Mouse (Mus musculus) liver, embryonic 16.5 days (tissue): ENCODE measurements at regions not wholly inside any gene's neighbourhood (a gene's known extent, or its start where the extent isn't known, plus 50 kb on each side); places are given as distances from the start of the nearest gene placed in this dataset.

Experiments
- ATAC-seq: fragments of 200-750 bp; cut with Nextera tagmentation; 2 replicates; pipeline ENCODE4 v1.8.0; 2017; ENCODE audit warnings: low read depth, mild to moderate bottlenecking, moderate number of reproducible peaks, moderate library complexity
- H3K27ac ChIP-seq: fragments of 300-500 bp; sonication (generic); 2 replicates; pipeline ENCODE4 v1.5.1; 2014; ENCODE audit warnings: mild to moderate bottlenecking, low read length
- H3K27me3 ChIP-seq: fragments of 300-500 bp; sonication (generic); 2 replicates; pipeline ENCODE4 v1.6.1; 2014; ENCODE audit warnings: low read depth, low read length, mixed read lengths; ENCODE audit not compliant: control insufficient read depth, insufficient read depth
- H3K36me3 ChIP-seq: fragments of 300-500 bp; sonication (generic); 2 replicates; pipeline ENCODE4 v1.6.1; 2014; ENCODE audit warnings: mild to moderate bottlenecking; ENCODE audit not compliant: control insufficient read depth, insufficient read depth
- H3K4me1 ChIP-seq: fragments of 300-500 bp; sonication (generic); 2 replicates; pipeline ENCODE4 v1.6.1; 2014; ENCODE audit warnings: low read depth, low read length, mixed read lengths; ENCODE audit not compliant: control insufficient read depth
- H3K4me2 ChIP-seq: fragments of 300-500 bp; sonication (generic); 2 replicates; pipeline ENCODE4 v1.6.1; 2014; ENCODE audit warnings: low read depth, low read length, mixed read lengths
- H3K4me3 ChIP-seq: fragments of 300-500 bp; sonication (generic); 2 replicates; pipeline ENCODE4 v1.5.1; 2014; ENCODE audit warnings: low read depth, mild to moderate bottlenecking, low read length
- H3K9ac ChIP-seq: fragments of 300-500 bp; sonication (generic); 2 replicates; pipeline ENCODE4 v1.6.1; 2014; ENCODE audit warnings: low read depth, low read length
- H3K9me3 ChIP-seq: fragments of 300-500 bp; sonication (generic); replicated peaks from 2 replicates; pipeline ENCODE4 v1.6.1; 2016; ENCODE audit warnings: low read length; ENCODE audit not compliant: control insufficient read depth
- WGBS: fragments of 180-500 bp; shearing (Covaris S2); extraction: QIAGEN DNeasy Blood & Tissue Kit; methylation state at CpG from one replicate; pipeline ENCODE4 v1.1.7; 2014; ENCODE audit not compliant: insufficient replicate concordance; 5-methylcytosine and 5-hydroxymethylcytosine counted together

DNA sequence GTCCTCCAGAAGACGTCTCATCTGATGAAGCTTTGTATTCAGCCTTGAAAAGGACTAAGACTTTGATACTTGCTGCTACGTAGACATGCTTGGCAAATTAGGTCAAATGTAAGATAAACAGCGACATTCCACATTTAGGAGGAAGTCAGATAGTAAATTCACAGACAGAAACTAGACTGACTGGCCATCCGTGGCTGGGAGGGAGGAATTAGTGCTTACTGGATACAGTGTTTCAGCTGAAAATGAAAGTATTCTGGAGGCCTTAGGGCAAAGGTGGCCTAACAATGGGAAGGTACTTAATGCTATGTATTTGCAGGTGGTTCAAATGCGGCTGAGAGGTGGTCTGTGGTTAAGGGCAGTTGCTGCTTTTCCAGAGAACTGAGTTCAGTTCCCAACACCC is 137.1 kb downstream of the Map3k7 start:
- H3K9ac ChIP-seq = no peak overlapping the region
- H3K27ac ChIP-seq = no peak overlapping the region
- H3K9me3 ChIP-seq = no peaks in the 10 kb centered on the region
- no peak overlapping the region for H3K4me2 ChIP-seq
- no peaks in the 10 kb centered on the region for H3K27me3 ChIP-seq
- H3K4me1 ChIP-seq = no peaks in the 10 kb centered on the region
- H3K4me3 ChIP-seq = no peak overlapping the region
- no peak for ATAC-seq
- H3K36me3 ChIP-seq = no peaks in the 10 kb centered on the region
- 19% methylated on average over 5 of the region's 5 CpGs for WGBS

DNA sequence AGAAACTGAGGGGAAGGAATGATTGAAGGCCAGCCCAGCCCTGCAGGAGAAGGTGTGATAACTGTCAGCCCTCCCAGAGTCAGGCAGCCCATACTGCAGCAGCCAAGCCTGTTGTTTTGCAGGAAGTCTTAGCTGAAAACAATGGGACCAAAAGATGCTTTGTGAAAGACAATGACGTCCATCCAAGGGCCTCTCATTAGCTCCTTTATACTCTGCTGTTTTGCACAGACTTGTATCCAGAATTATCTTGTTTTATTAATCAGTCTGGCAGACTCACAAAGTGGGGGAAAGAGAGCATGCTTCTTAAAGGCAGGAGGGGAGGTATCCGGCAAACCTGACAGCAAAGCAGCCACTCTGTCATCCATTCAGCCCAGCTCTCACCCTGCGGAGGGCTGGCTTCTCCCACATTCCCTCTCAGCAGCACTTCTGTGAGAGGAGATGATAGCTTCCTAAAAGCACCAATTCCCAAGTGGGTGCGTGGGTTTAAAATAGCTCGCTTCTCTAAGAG is 131.9 kb upstream of the Bach2 start:
- 45% methylated on average over 5 of the region's 5 CpGs for WGBS
- H3K4me1 ChIP-seq = no peaks in the 10 kb centered on the region
- no peak for ATAC-seq

DNA sequence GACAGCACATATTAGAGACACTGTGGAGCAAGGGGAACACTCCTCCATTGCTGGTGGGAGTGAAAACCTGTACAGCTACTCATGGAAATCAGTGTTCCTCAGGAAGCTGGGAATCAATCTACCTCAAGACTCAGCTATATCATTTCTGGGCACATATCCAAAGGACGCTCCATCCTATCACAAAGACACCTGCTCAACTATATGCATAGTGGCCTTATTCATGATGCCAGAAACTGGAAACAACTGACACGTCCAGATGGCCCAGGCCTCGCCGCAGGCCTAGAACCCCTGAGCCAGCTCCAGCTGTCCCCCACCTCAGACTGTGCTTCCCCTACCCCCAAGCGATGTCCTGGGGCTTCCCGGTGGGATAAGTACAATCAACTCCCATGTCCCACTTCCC is 116.3 kb upstream of the Bach2 start:
- 67% methylated on average over 6 of the region's 6 CpGs for whole genome bisulfite sequencing
- H3K27me3 ChIP-seq = no peaks in the 10 kb centered on the region
- H3K9ac ChIP-seq = no peak overlapping the region
- no peak overlapping the region for H3K4me3 ChIP-seq
- H3K9me3 ChIP-seq = no peaks in the 10 kb centered on the region
- no peak overlapping the region for H3K27ac ChIP-seq
- no peaks in the 10 kb centered on the region for H3K36me3 ChIP-seq
- H3K4me2 ChIP-seq = no peak overlapping the region
- no peak for ATAC-seq
- H3K4me1 ChIP-seq = no peaks in the 10 kb centered on the region

More for the DNA sequence above, 131.9 kb upstream of the Bach2 start:
- H3K27me3 ChIP-seq = no peaks in the 10 kb centered on the region
- no peak overlapping the region for H3K27ac ChIP-seq
- no peak overlapping the region for H3K9ac ChIP-seq
- H3K36me3 ChIP-seq = no peaks in the 10 kb centered on the region
- H3K4me2 ChIP-seq = no peak overlapping the region
- H3K9me3 ChIP-seq = no peaks in the 10 kb centered on the region
- no peak overlapping the region for H3K4me3 ChIP-seq

DNA sequence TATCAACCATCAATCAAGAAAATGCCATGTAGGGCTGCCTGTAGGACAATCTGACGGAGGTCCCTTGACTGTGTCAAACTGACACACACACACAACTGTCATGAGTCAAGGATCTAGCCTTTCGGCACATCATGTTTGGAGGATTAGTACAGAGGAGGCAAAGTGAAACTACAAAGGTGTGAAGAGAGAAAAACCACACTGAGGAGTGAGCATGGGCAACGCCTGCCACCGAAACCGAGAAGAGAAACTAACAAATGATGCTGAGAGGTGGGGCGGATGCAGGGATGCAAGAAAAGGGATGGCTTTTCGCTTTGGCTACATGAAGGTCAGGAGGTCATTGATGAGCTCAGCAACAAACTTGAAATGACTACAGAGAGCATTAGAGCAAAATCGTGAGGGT is 111.8 kb upstream of the Bach2 start:
- Histone ChIP-seq H3K4me1 (no peaks in the 10 kb centered on the region), H3K9me3 (no peaks in the 10 kb centered on the region), H3K36me3 (no peaks in the 10 kb centered on the region), H3K9ac (no peak overlapping the region), H3K27me3 (no peaks in the 10 kb centered on the region), H3K4me2 (no peak overlapping the region), H3K27ac (no peak overlapping the region), H3K4me3 (no peak overlapping the region)
- ATAC-seq = no peak
- 70% methylated on average over 8 of the region's 8 CpGs for WGBS

DNA sequence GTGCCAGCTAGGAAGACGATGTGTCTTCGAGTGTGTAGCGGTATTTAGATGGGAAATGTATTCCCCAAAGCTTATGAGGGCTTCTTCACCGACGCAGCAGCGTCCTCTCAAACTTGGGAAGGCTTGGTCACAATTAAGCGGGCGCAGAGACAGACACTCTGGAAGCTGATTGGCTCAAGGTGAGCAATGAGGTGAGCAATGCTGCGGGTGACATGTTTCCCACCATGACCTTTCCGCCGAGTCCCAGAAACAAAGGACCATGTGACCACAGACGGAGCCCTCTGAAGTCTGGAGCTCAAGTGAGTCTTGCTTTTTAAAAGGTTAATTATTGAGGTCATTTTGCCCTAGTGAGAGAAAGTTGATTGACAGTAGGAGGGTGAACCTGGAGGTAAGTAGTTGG is 108.0 kb upstream of the Bach2 start:
- Histone ChIP-seq H3K27me3 (no peaks in the 10 kb centered on the region), H3K27ac (no peak overlapping the region), H3K36me3 (no peaks in the 10 kb centered on the region), H3K4me3 (no peak overlapping the region), H3K9me3 (no peaks in the 10 kb centered on the region), H3K4me2 (no peak overlapping the region), H3K9ac (no peak overlapping the region), H3K4me1 (no peaks in the 10 kb centered on the region)
- WGBS = 78% methylated on average over 12 of the region's 12 CpGs
- no peak for ATAC-seq

- Histone ChIP-seq H3K4me2 (no peak overlapping the region), H3K4me1 (no peaks in the 10 kb centered on the region), H3K9ac (no peak overlapping the region), H3K27me3 (no peaks in the 10 kb centered on the region), H3K4me3 (no peak overlapping the region), H3K36me3 (no peaks in the 10 kb centered on the region), H3K27ac (no peak overlapping the region), H3K9me3 (no peaks in the 10 kb centered on the region)
- no peak for ATAC-seq
- 52% methylated on average over 5 of the region's 5 CpGs for WGBS
Measured at GRCm38 (mm10) chr4:32131819-32132218, 106.8 kb upstream of the Bach2 start.

- WGBS = 35% methylated on average over 7 of the region's 10 CpGs
Measured at GRCm38 (mm10) chr4:32136151-32136550, 102.5 kb upstream of the Bach2 start.

DNA sequence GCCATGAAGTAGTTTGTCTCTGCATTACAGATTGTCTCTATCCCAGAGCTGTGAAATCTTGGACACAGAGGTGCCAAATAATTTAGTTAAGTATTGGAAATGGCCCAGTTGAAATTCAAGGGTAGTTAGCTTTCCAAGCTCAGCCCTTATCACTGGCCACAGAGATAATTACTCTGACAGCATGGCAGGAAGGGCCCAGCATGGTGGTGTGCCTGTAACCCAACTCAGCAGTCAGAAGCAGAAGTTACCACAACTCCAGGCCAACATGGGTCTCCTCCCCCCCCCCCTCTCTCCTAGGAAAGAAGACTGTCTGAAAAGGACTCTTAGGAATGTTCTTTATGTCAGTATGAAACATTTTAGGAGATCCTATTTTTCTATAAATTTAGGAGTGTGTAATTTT is 101.4 kb upstream of the Bach2 start:
- ATAC-seq = no peak
- H3K4me1 ChIP-seq = no peaks in the 10 kb centered on the region
- no peaks in the 10 kb centered on the region for H3K9me3 ChIP-seq
- no peaks in the 10 kb centered on the region for H3K27me3 ChIP-seq
- H3K4me3 ChIP-seq = no peak overlapping the region
- H3K27ac ChIP-seq = no peak overlapping the region
- no peak overlapping the region for H3K9ac ChIP-seq
- no peaks in the 10 kb centered on the region for H3K36me3 ChIP-seq
- no peak overlapping the region for H3K4me2 ChIP-seq

More at GRCm38 (mm10) chr4:32136151-32136550, 102.5 kb upstream of the Bach2 start:
- no peak for ATAC-seq
- no peak overlapping the region for H3K4me3 ChIP-seq
- H3K4me2 ChIP-seq = no peak overlapping the region
- H3K9ac ChIP-seq = no peak overlapping the region
- no peak overlapping the region for H3K27ac ChIP-seq
- H3K36me3 ChIP-seq = no peaks in the 10 kb centered on the region
- no peaks in the 10 kb centered on the region for H3K9me3 ChIP-seq
- no peaks in the 10 kb centered on the region for H3K4me1 ChIP-seq
- H3K27me3 ChIP-seq = no peaks in the 10 kb centered on the region

GRCm38 (mm10) chr4:32137966-32138365 is 100.6 kb upstream of the Bach2 start:
- Histone ChIP-seq H3K27ac (no peak overlapping the region), H3K36me3 (no peaks in the 10 kb centered on the region), H3K9ac (no peak overlapping the region), H3K4me1 (no peaks in the 10 kb centered on the region), H3K4me2 (no peak overlapping the region), H3K4me3 (no peak overlapping the region), H3K9me3 (no peaks in the 10 kb centered on the region), H3K27me3 (no peaks in the 10 kb centered on the region)
- WGBS = 60% methylated on average over 10 of the region's 10 CpGs
- no peak for ATAC-seq

- Histone ChIP-seq H3K4me3 (no peak overlapping the region), H3K9ac (no peak overlapping the region), H3K9me3 (no peaks in the 10 kb centered on the region), H3K27ac (no peak overlapping the region), H3K4me2 (no peak overlapping the region), H3K27me3 (no peaks in the 10 kb centered on the region), H3K4me1 (no peaks in the 10 kb centered on the region), H3K36me3 (no peaks in the 10 kb centered on the region)
- 36% methylated on average over 6 of the region's 6 CpGs for WGBS
- ATAC-seq = no peak
Measured at GRCm38 (mm10) chr4:32139586-32139985, 99.0 kb upstream of the Bach2 start.
